Mouse (Mus musculus): ENCODE measurements at regions not wholly inside any gene's neighbourhood (a gene's known extent, or its start where the extent isn't known, plus 50 kb on each side); places are given as distances from the start of the nearest gene placed in this dataset.

GRCm38 (mm10) chr6:78899952-78900351, 431.3 kb upstream of the Reg3g start:
- no peak overlapping the region for H3K27ac ChIP-seq (replicated peaks)
- DNase-seq (ENCODE audit: low spot score): peak; percentile 34
- no peaks in the 10 kb centered on the region for H3K27me3 ChIP-seq (replicated peaks; ENCODE audit: low read depth, poor library complexity, severe bottlenecking)
- no peak overlapping the region for H3K4me3 ChIP-seq
- no peaks in the 10 kb centered on the region for H3K4me1 ChIP-seq
- H3K9me3 ChIP-seq: no peaks in the 10 kb centered on the region
- H3K36me3 ChIP-seq (replicated peaks): no peaks in the 10 kb centered on the region
- 4% methylated on average over 2 of the region's 2 CpGs for WGBS

GRCm38 (mm10) chr6:78892730-78893129, 424.1 kb upstream of the Reg3g start:
- H3K4me1 ChIP-seq: no peaks in the 10 kb centered on the region
- H3K9me3 ChIP-seq: no peaks in the 10 kb centered on the region
- H3K4me3 ChIP-seq: no peak overlapping the region
- no peaks in the 10 kb centered on the region for H3K36me3 ChIP-seq (replicated peaks)
- H3K27ac ChIP-seq (replicated peaks): no peak overlapping the region
- 73% methylated on average over 3 of the region's 3 CpGs for WGBS
- no peak for DNase-seq (ENCODE audit: low spot score)
- no peaks in the 10 kb centered on the region for H3K27me3 ChIP-seq (replicated peaks; ENCODE audit: low read depth, poor library complexity, severe bottlenecking)

- Histone ChIP-seq H3K27me3 (replicated peaks; ENCODE audit: low read depth, poor library complexity, severe bottlenecking) (no peaks in the 10 kb centered on the region), H3K4me1 (no peaks in the 10 kb centered on the region), H3K9me3 (no peaks in the 10 kb centered on the region), H3K36me3 (replicated peaks) (no peaks in the 10 kb centered on the region), H3K4me3 (no peak overlapping the region), H3K27ac (replicated peaks) (no peak overlapping the region)
- DNase-seq (ENCODE audit: low spot score): no peak
Observed at GRCm38 (mm10) chr6:78863031-78863430, 394.4 kb upstream of the Reg3g start.

- 61% methylated on average over 2 of the region's 2 CpGs for WGBS
- Histone ChIP-seq H3K27me3 (replicated peaks; ENCODE audit: low read depth, poor library complexity, severe bottlenecking) (no peaks in the 10 kb centered on the region), H3K4me1 (no peaks in the 10 kb centered on the region), H3K27ac (replicated peaks) (no peak overlapping the region), H3K4me3 (no peak overlapping the region), H3K9me3 (no peaks in the 10 kb centered on the region), H3K36me3 (replicated peaks) (no peaks in the 10 kb centered on the region)
- DNase-seq (ENCODE audit: low spot score): no peak
Observed at GRCm38 (mm10) chr6:78841261-78841660, 372.6 kb upstream of the Reg3g start.

GRCm38 (mm10) chr6:78825901-78826629, 357.4 kb upstream of the Reg3g start:
- no peak for DNase-seq (ENCODE audit: low spot score)

GRCm38 (mm10) chr6:78821251-78821650, 352.6 kb upstream of the Reg3g start:
- Histone ChIP-seq H3K4me3 (no peak overlapping the region), H3K9me3 (no peaks in the 10 kb centered on the region), H3K27me3 (replicated peaks; ENCODE audit: low read depth, poor library complexity, severe bottlenecking) (no peaks in the 10 kb centered on the region), H3K4me1 (no peaks in the 10 kb centered on the region), H3K36me3 (replicated peaks) (no peaks in the 10 kb centered on the region), H3K27ac (replicated peaks) (no peak overlapping the region)
- DNase-seq (ENCODE audit: low spot score): no peak
- 90% methylated on average over 1 of the region's 1 CpGs for WGBS

More at GRCm38 (mm10) chr6:78825901-78826629, 357.4 kb upstream of the Reg3g start:
- WGBS: 71% methylated on average over 6 of the region's 6 CpGs
- Histone ChIP-seq H3K9me3 (no peaks in the 10 kb centered on the region), H3K27ac (replicated peaks) (no peak overlapping the region), H3K36me3 (replicated peaks) (no peaks in the 10 kb centered on the region), H3K27me3 (replicated peaks; ENCODE audit: low read depth, poor library complexity, severe bottlenecking) (no peaks in the 10 kb centered on the region), H3K4me3 (no peak overlapping the region), H3K4me1 (no peaks in the 10 kb centered on the region)

GRCm38 (mm10) chr6:78797013-78797412, 328.3 kb upstream of the Reg3g start:
- no peaks in the 10 kb centered on the region for H3K27me3 ChIP-seq (replicated peaks; ENCODE audit: low read depth, poor library complexity, severe bottlenecking)
- no peaks in the 10 kb centered on the region for H3K9me3 ChIP-seq
- no peaks in the 10 kb centered on the region for H3K4me1 ChIP-seq
- no peak overlapping the region for H3K27ac ChIP-seq (replicated peaks)
- H3K36me3 ChIP-seq (replicated peaks): no peaks in the 10 kb centered on the region
- 83% methylated on average over 2 of the region's 2 CpGs for WGBS
- H3K4me3 ChIP-seq: no peak overlapping the region
- DNase-seq (ENCODE audit: low spot score): no peak

- H3K4me1 ChIP-seq: no peaks in the 10 kb centered on the region
- no peaks in the 10 kb centered on the region for H3K27me3 ChIP-seq (replicated peaks; ENCODE audit: low read depth, poor library complexity, severe bottlenecking)
- WGBS: 70% methylated on average over 2 of the region's 2 CpGs
- no peak for DNase-seq (ENCODE audit: low spot score)
- no peak overlapping the region for H3K4me3 ChIP-seq
- no peaks in the 10 kb centered on the region for H3K36me3 ChIP-seq (replicated peaks)
- no peaks in the 10 kb centered on the region for H3K9me3 ChIP-seq
- no peak overlapping the region for H3K27ac ChIP-seq (replicated peaks)
Observed at GRCm38 (mm10) chr6:78788972-78789371, 320.3 kb upstream of the Reg3g start.

- Histone ChIP-seq H3K9me3 (no peaks in the 10 kb centered on the region), H3K4me3 (no peak overlapping the region), H3K36me3 (replicated peaks) (no peaks in the 10 kb centered on the region), H3K27ac (replicated peaks) (no peak overlapping the region), H3K4me1 (no peaks in the 10 kb centered on the region), H3K27me3 (replicated peaks; ENCODE audit: low read depth, poor library complexity, severe bottlenecking) (no peaks in the 10 kb centered on the region)
- no peak for DNase-seq (ENCODE audit: low spot score)
- 89% methylated on average over 3 of the region's 3 CpGs for WGBS
Observed at GRCm38 (mm10) chr6:78757619-78758018, 288.9 kb upstream of the Reg3g start.
